Mouse (Mus musculus): Measurements from ENCODE around the gene Syn3. TPM values are rescaled to one million over a fixed set of nuclear protein-coding genes. Genes with fewer than 3 reads are reported as not detected.

Syn3 gene
- polyA plus RNA-seq, 1 experiment from 2014 or later: 7.4 TPM

GRCm38 (mm10) chr10:86078761-86079160, 419.9 kb downstream of the Syn3 start:
- Histone ChIP-seq H3K4me1 (ENCODE audit: insufficient read depth, low read length) (no peaks in the 10 kb centered on the region), H3K9me3 (ENCODE audit: low read length) (peaks cover 2% of the 10 kb centered on the region; the same call in 1 of the 2 replicates), H3K27me3 (ENCODE audit: insufficient read depth, low read length) (no peaks in the 10 kb centered on the region), H3K9ac (replicated peaks; ENCODE audit: low read length) (no peak overlapping the region), H3K27ac (ENCODE audit: low read length) (no peak overlapping the region), H3K4me2 (replicated peaks; ENCODE audit: low read depth, low read length) (no peak overlapping the region), H3K4me3 (ENCODE audit: low read length) (no peak overlapping the region), H3K36me3 (ENCODE audit: insufficient read depth, low read length) (no peaks in the 10 kb centered on the region)
- ATAC-seq (ENCODE audit: low FRiP score, low TSS enrichment): no peak
- 90% methylated on average over 2 of the region's 2 CpGs for WGBS

GRCm38 (mm10) chr10:86077272-86077671, 421.4 kb downstream of the Syn3 start:
- no peak overlapping the region for H3K4me2 ChIP-seq (replicated peaks; ENCODE audit: low read depth, low read length)
- no peaks in the 10 kb centered on the region for H3K36me3 ChIP-seq (ENCODE audit: insufficient read depth, low read length)
- H3K9ac ChIP-seq (replicated peaks; ENCODE audit: low read length): no peak overlapping the region
- peaks cover 4% of the 10 kb centered on the region; the same call in 1 of the 2 replicates for H3K9me3 ChIP-seq (ENCODE audit: low read length)
- ATAC-seq (ENCODE audit: low FRiP score, low TSS enrichment): no peak
- H3K27ac ChIP-seq (ENCODE audit: low read length): no peak overlapping the region
- H3K4me1 ChIP-seq (ENCODE audit: insufficient read depth, low read length): no peaks in the 10 kb centered on the region
- no peak overlapping the region for H3K4me3 ChIP-seq (ENCODE audit: low read length)
- WGBS: 82% methylated on average over 2 of the region's 2 CpGs
- H3K27me3 ChIP-seq (ENCODE audit: insufficient read depth, low read length): no peaks in the 10 kb centered on the region

GRCm38 (mm10) chr10:86074971-86075711, 423.6 kb downstream of the Syn3 start:
- no peak for ATAC-seq (ENCODE audit: low FRiP score, low TSS enrichment)
- 73% methylated on average over 9 of the region's 9 CpGs for WGBS

GRCm38 (mm10) chr10:86074134-86074533, 424.6 kb downstream of the Syn3 start:
- H3K9me3 ChIP-seq (ENCODE audit: low read length): peaks cover 4% of the 10 kb centered on the region; the same call in 1 of the 2 replicates
- 79% methylated on average over 4 of the region's 4 CpGs for WGBS
- H3K4me1 ChIP-seq (ENCODE audit: insufficient read depth, low read length): no peaks in the 10 kb centered on the region
- no peaks in the 10 kb centered on the region for H3K36me3 ChIP-seq (ENCODE audit: insufficient read depth, low read length)
- H3K4me2 ChIP-seq (replicated peaks; ENCODE audit: low read depth, low read length): no peak overlapping the region
- H3K27me3 ChIP-seq (ENCODE audit: insufficient read depth, low read length): no peaks in the 10 kb centered on the region
- H3K9ac ChIP-seq (replicated peaks; ENCODE audit: low read length): no peak overlapping the region
- H3K27ac ChIP-seq (ENCODE audit: low read length): no peak overlapping the region
- H3K4me3 ChIP-seq (ENCODE audit: low read length): no peak overlapping the region
- no peak for ATAC-seq (ENCODE audit: low FRiP score, low TSS enrichment)

More at GRCm38 (mm10) chr10:86074971-86075711, 423.6 kb downstream of the Syn3 start:
- Histone ChIP-seq H3K27ac (ENCODE audit: low read length) (no peak overlapping the region), H3K9ac (replicated peaks; ENCODE audit: low read length) (no peak overlapping the region), H3K27me3 (ENCODE audit: insufficient read depth, low read length) (no peaks in the 10 kb centered on the region), H3K4me1 (ENCODE audit: insufficient read depth, low read length) (no peaks in the 10 kb centered on the region), H3K4me3 (ENCODE audit: low read length) (no peak overlapping the region), H3K9me3 (ENCODE audit: low read length) (peaks cover 4% of the 10 kb centered on the region; the same call in 1 of the 2 replicates), H3K36me3 (ENCODE audit: insufficient read depth, low read length) (no peaks in the 10 kb centered on the region), H3K4me2 (replicated peaks; ENCODE audit: low read depth, low read length) (no peak overlapping the region)

GRCm38 (mm10) chr10:86070751-86071150, 427.9 kb downstream of the Syn3 start:
- Histone ChIP-seq H3K9ac (replicated peaks; ENCODE audit: low read length) (no peak overlapping the region), H3K36me3 (ENCODE audit: insufficient read depth, low read length) (no peaks in the 10 kb centered on the region), H3K9me3 (ENCODE audit: low read length) (peaks cover 4% of the 10 kb centered on the region; the same call in 1 of the 2 replicates), H3K27ac (ENCODE audit: low read length) (no peak overlapping the region), H3K4me1 (ENCODE audit: insufficient read depth, low read length) (0 out of 2 replicates have a peak, but pooled peaks cover under 1% of the 10 kb centered on the region), H3K27me3 (ENCODE audit: insufficient read depth, low read length) (no peaks in the 10 kb centered on the region), H3K4me3 (ENCODE audit: low read length) (no peak overlapping the region), H3K4me2 (replicated peaks; ENCODE audit: low read depth, low read length) (no peak overlapping the region)
- 87% methylated on average over 3 of the region's 3 CpGs for WGBS
- ATAC-seq (ENCODE audit: low FRiP score, low TSS enrichment): no peak

GRCm38 (mm10) chr10:86069341-86069740, 429.4 kb downstream of the Syn3 start:
- Histone ChIP-seq H3K36me3 (ENCODE audit: insufficient read depth, low read length) (no peaks in the 10 kb centered on the region), H3K27me3 (ENCODE audit: insufficient read depth, low read length) (no peaks in the 10 kb centered on the region), H3K4me1 (ENCODE audit: insufficient read depth, low read length) (0 out of 2 replicates have a peak, but pooled peaks cover 9% of the 10 kb centered on the region), H3K4me3 (ENCODE audit: low read length) (no peak overlapping the region), H3K9ac (replicated peaks; ENCODE audit: low read length) (no peak overlapping the region), H3K27ac (ENCODE audit: low read length) (no peak overlapping the region), H3K9me3 (ENCODE audit: low read length) (peaks cover 4% of the 10 kb centered on the region; the same call in 1 of the 2 replicates), H3K4me2 (replicated peaks; ENCODE audit: low read depth, low read length) (no peak overlapping the region)
- whole genome bisulfite sequencing: 42% methylated on average over 3 of the region's 3 CpGs
- no peak for ATAC-seq (ENCODE audit: low FRiP score, low TSS enrichment)

- no peak for ATAC-seq (ENCODE audit: low FRiP score, low TSS enrichment)
- no peaks in the 10 kb centered on the region for H3K36me3 ChIP-seq (ENCODE audit: insufficient read depth, low read length)
- H3K27ac ChIP-seq (ENCODE audit: low read length): no peak overlapping the region
- H3K4me3 ChIP-seq (ENCODE audit: low read length): no peak overlapping the region
- H3K27me3 ChIP-seq (ENCODE audit: insufficient read depth, low read length): no peaks in the 10 kb centered on the region
- H3K9me3 ChIP-seq (ENCODE audit: low read length): no peaks in the 10 kb centered on the region
- H3K4me2 ChIP-seq (replicated peaks; ENCODE audit: low read depth, low read length): no peak overlapping the region
- no peak overlapping the region for H3K9ac ChIP-seq (replicated peaks; ENCODE audit: low read length)
- WGBS: 59% methylated on average over 10 of the region's 10 CpGs
- H3K4me1 ChIP-seq (ENCODE audit: insufficient read depth, low read length): 0 out of 2 replicates have a peak, but pooled peaks cover 9% of the 10 kb centered on the region
Observed at GRCm38 (mm10) chr10:86067911-86068310, 430.8 kb downstream of the Syn3 start.

GRCm38 (mm10) chr10:86066651-86067050, 432.0 kb downstream of the Syn3 start:
- H3K4me1 ChIP-seq (ENCODE audit: insufficient read depth, low read length): 0 out of 2 replicates have a peak, but pooled peaks cover 9% of the 10 kb centered on the region
- no peaks in the 10 kb centered on the region for H3K27me3 ChIP-seq (ENCODE audit: insufficient read depth, low read length)
- H3K9me3 ChIP-seq (ENCODE audit: low read length): peaks cover 4% of the 10 kb centered on the region; the same call in 1 of the 2 replicates
- H3K36me3 ChIP-seq (ENCODE audit: insufficient read depth, low read length): no peaks in the 10 kb centered on the region
- no peak for ATAC-seq (ENCODE audit: low FRiP score, low TSS enrichment)
- no peak overlapping the region for H3K9ac ChIP-seq (replicated peaks; ENCODE audit: low read length)
- no peak overlapping the region for H3K4me2 ChIP-seq (replicated peaks; ENCODE audit: low read depth, low read length)
- WGBS: 69% methylated on average over 5 of the region's 5 CpGs
- no peak overlapping the region for H3K27ac ChIP-seq (ENCODE audit: low read length)
- H3K4me3 ChIP-seq (ENCODE audit: low read length): no peak overlapping the region

- no peaks in the 10 kb centered on the region for H3K27me3 ChIP-seq (ENCODE audit: insufficient read depth, low read length)
- no peaks in the 10 kb centered on the region for H3K36me3 ChIP-seq (ENCODE audit: insufficient read depth, low read length)
- H3K4me1 ChIP-seq (ENCODE audit: insufficient read depth, low read length): 0 out of 2 replicates have a peak, but pooled peaks cover 9% of the 10 kb centered on the region
- peaks cover 4% of the 10 kb centered on the region; the same call in 1 of the 2 replicates for H3K9me3 ChIP-seq (ENCODE audit: low read length)
- no peak overlapping the region for H3K9ac ChIP-seq (replicated peaks; ENCODE audit: low read length)
- H3K27ac ChIP-seq (ENCODE audit: low read length): no peak overlapping the region
- H3K4me2 ChIP-seq (replicated peaks; ENCODE audit: low read depth, low read length): no peak overlapping the region
- WGBS: 77% methylated on average over 1 of the region's 1 CpGs
- no peak for ATAC-seq (ENCODE audit: low FRiP score, low TSS enrichment)
- H3K4me3 ChIP-seq (ENCODE audit: low read length): no peak overlapping the region
Observed at GRCm38 (mm10) chr10:86065661-86066060, 433.0 kb downstream of the Syn3 start.

GRCm38 (mm10) chr10:86064937-86065336, 433.8 kb downstream of the Syn3 start:
- H3K27ac ChIP-seq (ENCODE audit: low read length): no peak overlapping the region
- WGBS: 4% methylated on average over 4 of the region's 4 CpGs

More at GRCm38 (mm10) chr10:86064937-86065336, 433.8 kb downstream of the Syn3 start:
- no peak overlapping the region for H3K4me3 ChIP-seq (ENCODE audit: low read length)
- H3K9ac ChIP-seq (replicated peaks; ENCODE audit: low read length): no peak overlapping the region
- ATAC-seq (ENCODE audit: low FRiP score, low TSS enrichment): peak; percentile 83
- no peaks in the 10 kb centered on the region for H3K36me3 ChIP-seq (ENCODE audit: insufficient read depth, low read length)
- H3K4me1 ChIP-seq (ENCODE audit: insufficient read depth, low read length): 0 out of 2 replicates have a peak, but pooled peaks cover 9% of the 10 kb centered on the region
- no peaks in the 10 kb centered on the region for H3K27me3 ChIP-seq (ENCODE audit: insufficient read depth, low read length)
- H3K9me3 ChIP-seq (ENCODE audit: low read length): peaks cover 4% of the 10 kb centered on the region; the same call in 1 of the 2 replicates
- no peak overlapping the region for H3K4me2 ChIP-seq (replicated peaks; ENCODE audit: low read depth, low read length)
